Mouse (Mus musculus) mesoderm, embryonic 11.5 days (tissue): ENCODE measurements around the gene Acot9.

ENCODE experiments used
- DNase-seq: peaks from one replicate; pipeline ENCODE4 v3.0.0-alpha.2; 2012; ENCODE audit warnings: low read depth, low spot score

Gene Acot9

GRCm38 (mm10) chrX:155262235-155262914, at the start of gene Acot9:
Acot9 (plus strand) TSS chrX:155262443.
- DNase-seq, result peak; percentile 86

DNA sequence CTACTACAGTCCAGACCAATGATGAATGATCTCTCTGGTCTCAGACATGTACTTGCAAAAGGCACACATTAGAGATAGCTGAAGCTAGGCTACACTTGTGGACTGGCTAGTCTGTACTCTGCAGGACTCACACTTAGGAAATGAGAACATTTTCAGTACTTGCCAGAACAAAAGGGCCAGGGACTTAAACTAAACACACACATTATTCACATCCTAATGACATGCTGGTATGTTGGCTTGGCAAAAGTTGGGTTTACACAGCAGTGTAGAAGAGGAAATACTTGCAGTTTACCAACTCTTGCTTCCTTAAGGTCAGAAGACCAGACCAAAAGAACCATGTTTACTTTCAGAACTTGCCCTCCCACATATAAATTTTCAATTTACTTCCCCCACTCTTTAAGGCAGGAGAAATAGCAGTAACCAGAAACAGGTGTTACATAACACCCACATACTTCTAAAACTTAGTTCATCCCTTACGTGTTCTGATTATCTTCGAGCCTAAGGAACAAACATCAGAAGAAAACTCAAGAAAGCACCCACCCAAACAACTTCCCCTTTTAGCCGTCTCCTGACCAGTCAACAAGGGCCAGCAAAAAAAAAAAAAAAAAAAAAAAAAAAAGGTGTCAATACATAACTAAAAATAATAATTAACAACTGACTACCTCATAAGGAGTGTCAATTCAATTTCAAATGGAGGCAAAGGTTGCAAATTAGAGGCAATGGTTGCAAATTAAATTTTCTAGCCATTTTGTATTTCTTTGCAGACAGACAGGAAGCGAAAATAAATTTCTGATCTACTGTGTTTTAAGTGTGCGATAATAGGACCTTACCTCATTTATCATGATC, 47.7 kb upstream of the Acot9 start:
- no peak for DNase-seq

DNA sequence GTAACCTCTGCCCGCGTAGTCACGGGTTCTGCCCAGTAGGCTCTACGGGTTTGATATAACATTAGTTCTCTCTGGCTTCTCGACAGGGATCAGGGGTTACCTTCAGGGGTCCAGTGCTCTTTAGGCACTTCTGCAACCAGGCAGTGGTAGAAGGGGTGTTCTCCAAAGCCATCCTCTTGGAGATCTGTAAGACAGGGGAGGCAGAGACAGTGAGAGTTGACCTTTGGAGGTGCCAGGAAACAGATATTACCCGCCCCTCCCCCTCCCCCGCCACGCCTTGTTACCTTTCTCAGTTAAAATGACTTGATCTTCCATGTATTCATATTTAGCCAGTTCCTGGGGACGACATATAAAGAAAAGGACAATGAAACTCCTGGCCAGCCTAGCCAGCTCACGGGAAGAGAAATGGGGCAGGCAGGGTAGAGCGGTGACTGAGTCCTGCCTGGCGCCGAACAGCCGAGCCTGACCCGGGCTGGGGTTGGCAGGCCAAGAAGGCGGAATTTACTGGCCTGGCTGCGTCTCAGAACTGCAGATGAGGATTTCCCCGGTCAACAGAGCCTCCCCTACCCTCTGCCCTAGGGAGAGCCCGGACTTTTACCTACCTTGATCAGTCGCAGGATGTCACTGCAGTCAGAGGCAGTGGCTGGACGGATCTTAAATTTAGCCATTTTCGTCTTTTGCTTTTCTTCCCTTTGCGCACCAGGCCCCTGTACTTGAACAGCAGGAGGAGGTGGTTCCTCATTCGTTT, 46.6 kb upstream of the Acot9 start:
- DNase-seq, result peak; percentile 12

DNA sequence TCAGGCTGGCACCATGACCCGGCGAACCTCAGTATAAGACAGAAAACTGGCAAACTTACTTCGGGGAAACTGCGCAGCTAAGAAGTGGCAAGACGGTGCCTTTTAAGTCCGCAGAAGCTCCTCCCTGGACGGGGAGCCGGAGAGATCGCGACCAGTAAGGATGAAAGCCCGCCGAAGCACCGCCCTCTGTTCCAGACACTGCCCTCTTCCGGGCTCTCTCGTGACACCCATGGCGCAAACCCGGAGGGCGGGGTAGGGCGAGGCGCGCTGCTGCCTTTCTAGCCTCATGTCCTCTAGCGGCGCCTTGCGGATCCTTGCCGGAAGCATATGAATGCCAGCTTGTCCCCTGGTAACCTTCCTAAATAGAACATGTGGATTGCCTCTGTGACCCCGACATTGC, 46.0 kb upstream of the Acot9 start, which contains the start of gene Sat1:
Gene Sat1, minus strand, starts transcription at position 179 of the 400 bp plus-strand sequence.
- peak; percentile 89 for DNase-seq

DNA sequence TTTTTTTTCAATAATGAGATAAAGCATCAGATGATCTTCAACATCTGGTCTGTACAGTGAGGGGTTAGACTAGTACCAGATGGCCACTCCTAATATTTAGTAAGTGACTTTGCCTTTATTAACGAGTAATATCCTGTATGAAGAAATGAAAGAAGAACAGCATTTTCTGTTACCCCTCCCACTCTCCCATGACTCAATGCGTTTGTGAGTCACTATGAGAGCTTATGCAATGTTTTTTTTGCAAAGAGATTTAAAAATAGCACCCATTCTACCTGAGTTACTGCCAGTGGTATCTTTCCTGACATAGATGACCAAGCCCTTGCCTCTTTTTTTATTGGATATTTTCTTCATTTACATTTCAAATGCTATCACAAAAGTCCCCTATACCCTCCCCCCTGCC, 44.0 kb upstream of the Acot9 start:
- DNase-seq, result no peak

DNA sequence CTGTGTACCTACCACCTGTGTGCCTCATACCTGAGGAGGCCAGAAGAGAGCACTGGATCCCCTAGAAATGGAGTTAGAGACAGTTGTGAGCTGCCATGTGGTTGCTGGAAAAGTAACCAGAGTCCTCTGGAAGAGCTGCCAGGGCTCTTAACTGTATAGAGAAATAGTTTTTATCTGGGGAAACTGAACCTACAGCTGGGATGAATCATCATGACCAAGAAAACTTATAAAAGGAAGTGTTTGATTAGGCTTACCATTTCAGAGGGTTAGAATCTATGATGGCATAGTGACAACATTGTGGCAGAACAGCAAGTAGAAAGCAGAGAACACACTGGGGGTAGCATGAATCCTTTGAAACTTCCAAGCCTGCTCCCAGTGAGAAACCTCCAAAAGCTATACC, 5.4 kb upstream of the Acot9 start:
- DNase-seq, result no peak

DNA sequence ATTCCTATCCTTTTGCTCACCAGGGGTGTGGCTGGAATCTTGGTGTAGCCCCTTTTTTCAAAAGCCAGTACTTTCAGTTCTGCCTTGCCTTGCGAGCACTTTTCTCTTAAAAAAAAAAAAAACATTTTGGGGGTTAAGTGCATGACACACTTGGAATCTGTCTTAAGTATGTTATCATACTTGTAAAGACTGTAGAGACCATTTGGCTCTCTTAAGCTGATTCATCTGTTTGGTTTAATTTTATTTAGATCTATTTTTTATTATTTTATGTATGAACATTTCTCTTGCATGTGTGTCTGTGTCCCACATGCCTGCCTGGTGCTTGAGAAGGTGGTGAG, 641 bp downstream of the Acot9 start:
- no peak for DNase-seq

DNA sequence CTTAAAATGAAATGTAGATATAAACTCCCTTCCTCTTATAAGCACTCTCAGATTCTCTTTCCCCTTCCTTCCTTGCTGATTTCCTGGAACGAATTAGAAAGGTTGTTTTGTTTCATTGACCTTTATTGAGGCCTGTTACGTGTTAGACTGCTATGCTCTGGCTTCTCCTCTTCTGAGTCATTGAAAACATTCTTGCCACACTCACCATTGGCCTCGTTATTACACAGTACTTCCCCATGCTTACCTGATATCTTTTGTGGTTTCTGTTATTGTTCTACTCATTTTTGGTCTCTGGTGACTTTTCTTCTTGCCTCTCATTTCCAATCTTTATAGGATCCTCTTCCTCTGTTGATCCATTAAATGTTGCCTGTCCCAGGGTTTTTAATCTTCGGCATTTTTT, 16.2 kb downstream of the Acot9 start:
- no peak for DNase-seq

DNA sequence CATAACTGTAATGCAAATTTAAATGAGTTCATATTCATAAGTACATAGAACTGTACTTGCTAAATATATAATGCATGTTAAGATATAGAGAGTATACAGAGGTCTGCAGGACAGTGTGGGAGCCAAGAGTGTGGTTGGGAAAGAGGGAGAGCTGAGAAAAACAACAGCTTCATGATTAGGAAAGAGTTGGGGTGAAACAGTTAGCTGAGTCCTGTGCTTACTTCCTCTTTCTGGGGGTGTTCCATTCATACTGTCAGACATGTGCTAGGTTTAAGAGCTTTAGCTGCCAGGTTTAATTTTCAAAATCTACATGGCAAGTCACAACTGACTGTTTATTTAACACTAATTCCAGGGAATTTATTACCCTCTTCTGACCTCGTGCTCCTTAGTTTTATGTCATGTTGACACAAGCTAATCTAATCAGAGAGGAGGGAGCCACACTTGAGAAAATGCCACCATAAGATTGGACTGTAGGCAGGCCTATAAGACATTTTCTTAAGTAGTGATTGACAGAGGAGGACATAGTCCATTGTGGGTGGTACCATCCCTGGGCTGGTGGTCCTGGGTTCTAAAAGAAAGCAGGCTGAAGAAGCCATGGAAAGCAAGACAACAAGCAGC, 18.3 kb downstream of the Acot9 start:
- DNase-seq, result no peak

- DNase-seq, result no peak
Observed at GRCm38 (mm10) chrX:155306390-155306789, 44.1 kb downstream of the Acot9 start.

DNA sequence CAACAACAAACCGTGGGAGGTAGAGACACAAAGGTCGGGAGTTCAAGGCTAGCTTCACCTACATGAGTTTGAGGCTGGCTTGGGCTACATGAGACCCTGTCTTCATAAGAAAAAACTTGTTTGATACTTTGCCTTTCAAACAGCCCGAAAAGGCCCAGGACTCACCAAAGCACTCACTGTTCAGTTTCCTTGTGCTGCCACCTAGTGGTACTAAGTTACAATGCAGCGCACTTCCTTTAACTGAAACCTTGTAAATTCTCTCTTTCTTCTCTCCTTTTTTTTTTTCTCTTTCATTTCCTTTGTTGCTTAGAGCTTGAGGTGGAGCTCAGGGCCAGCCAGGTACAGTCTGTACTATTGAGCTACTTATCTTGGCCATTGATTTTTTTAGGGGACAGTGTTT, 55.8 kb downstream of the Acot9 start:
- peak; percentile 51 for DNase-seq

GRCm38 (mm10) chrX:155337567-155337904, 75.3 kb downstream of the Acot9 start:
- DNase-seq, result no peak

- peak; percentile 89 for DNase-seq
Observed at GRCm38 (mm10) chrX:155337905-155338721, 75.9 kb downstream of the Acot9 start.

GRCm38 (mm10) chrX:155340654-155341053, 78.4 kb downstream of the Acot9 start, which contains the start of gene Prdx4:
Prdx4 (minus strand) TSS chrX:155340754.
- no peak for DNase-seq

DNA sequence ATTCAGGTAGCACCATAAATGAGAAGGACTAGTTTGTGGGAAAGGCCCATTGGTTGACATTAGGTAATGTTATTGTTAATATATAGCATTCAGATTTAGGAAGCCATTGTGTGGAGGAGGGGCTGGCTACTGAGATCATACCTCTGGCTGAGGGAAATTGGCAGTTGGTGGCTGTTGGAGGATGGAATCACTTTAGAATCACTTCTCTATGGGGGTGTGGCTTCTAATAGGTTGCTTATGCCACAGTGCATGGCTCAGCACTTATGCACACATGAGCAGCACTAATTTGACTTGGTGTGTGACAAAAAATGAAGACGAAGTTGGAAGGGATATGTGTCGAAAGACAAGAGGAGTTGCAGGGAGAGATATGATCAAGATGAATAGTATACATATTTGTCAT, 84.0 kb downstream of the Acot9 start:
- DNase-seq, result no peak
